Comparison of ENCODE assay signal across 21 mouse cellular contexts in the genomic region with DNA sequence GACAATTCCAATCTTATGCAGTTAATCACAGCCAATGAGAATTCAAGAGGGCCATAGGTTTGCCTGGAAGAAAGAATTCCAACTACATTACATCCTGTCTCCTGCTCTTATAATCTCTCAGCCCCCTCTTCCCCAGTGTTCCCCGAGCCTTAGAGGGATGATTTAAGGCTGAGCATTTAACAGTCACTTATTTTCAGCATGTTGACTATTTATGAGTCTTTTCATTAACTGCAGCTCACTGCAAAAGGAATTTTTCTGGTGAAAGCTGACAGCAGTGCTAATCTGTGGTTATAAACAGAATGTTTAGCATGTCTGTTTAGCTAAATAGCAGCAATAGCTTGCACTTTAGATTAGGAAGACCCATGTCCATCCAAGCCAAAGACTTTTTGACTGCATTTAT.
DNase-seq lines count a peak whose midpoint lies in the region; ATAC-seq and TF ChIP-seq lines count a peak whose summit lies in the region.
"Had no signal": no experiment of that assay in that cellular context is flagged by ENCODE, and none has a peak within 500 bp of the region (broad histone marks: within the 10 kb centered on the region; RNA-seq: fewer than 3 reads in every experiment).

No protein-coding gene starts in this region.

- ATAC-seq in kidney, embryonic 15.5 days (replicated peaks; ENCODE audit: low FRiP score), result no peak
- no peak for ATAC-seq in kidney, embryonic 14.5 days (ENCODE audit: low FRiP score, low TSS enrichment)
- ATAC-seq in kidney, postnatal 0 days (replicated peaks; ENCODE audit: low FRiP score, low read depth), result no peak
- no peak for ATAC-seq in midbrain, embryonic 11.5 days (ENCODE audit: low FRiP score)
- ATAC-seq: activated CD4-positive, CD25-positive, alpha-beta regulatory T cell, adult 4 months; CD4-positive, CD25-positive, alpha-beta regulatory T cell, adult 4 months; Patski had no signal

- no peak overlapping the region for H3K9ac ChIP-seq in kidney, embryonic 15.5 days
- no peak overlapping the region for H3K9ac ChIP-seq in kidney, embryonic 14.5 days (ENCODE audit: low read depth, low read length)
- no peak overlapping the region for H3K9ac ChIP-seq in kidney, postnatal 0 days (ENCODE audit: low read depth, low read length)
- no peak overlapping the region for H3K9ac ChIP-seq in midbrain, embryonic 11.5 days (ENCODE audit: low read length)

- no peak for TF ChIP-seq CTCF in kidney, postnatal 0 days (IDR thresholded peaks at IDR 0.05; ENCODE audit: low read depth)

- H3K4me2 ChIP-seq in kidney, embryonic 15.5 days, result no peak overlapping the region
- H3K4me2 ChIP-seq in kidney, embryonic 14.5 days (replicated peaks; ENCODE audit: low read depth, low read length), result no peak overlapping the region
- no peak overlapping the region for H3K4me2 ChIP-seq in kidney, postnatal 0 days (ENCODE audit: low read length)
- H3K4me2 ChIP-seq in midbrain, embryonic 11.5 days, result no peak overlapping the region

- H3K4me1 ChIP-seq in kidney, embryonic 15.5 days, result no peaks in the 10 kb centered on the region
- H3K4me1 ChIP-seq in kidney, embryonic 14.5 days (ENCODE audit: control insufficient read depth, insufficient read depth, low read length), result no peaks in the 10 kb centered on the region
- H3K4me1 ChIP-seq in kidney, postnatal 0 days (replicated peaks; ENCODE audit: insufficient read depth, low read length), result no peaks in the 10 kb centered on the region
- no peaks in the 10 kb centered on the region for H3K4me1 ChIP-seq in midbrain, embryonic 11.5 days (ENCODE audit: control insufficient read depth, insufficient read depth, low read length)
- no peaks in the 10 kb centered on the region for H3K4me1 ChIP-seq in midbrain, embryonic 10.5 days

- H3K4me3 ChIP-seq in kidney, embryonic 15.5 days (replicated peaks), result no peak overlapping the region
- no peak overlapping the region for H3K4me3 ChIP-seq in kidney, embryonic 14.5 days (ENCODE audit: low read length)
- no peak overlapping the region for H3K4me3 ChIP-seq in kidney, postnatal 0 days (replicated peaks; ENCODE audit: low read depth, low read length)
- no peak overlapping the region for H3K4me3 ChIP-seq in midbrain, embryonic 11.5 days (ENCODE audit: low read depth, low read length)
- H3K4me3 ChIP-seq in midbrain, embryonic 10.5 days, result no peak overlapping the region

- 0 out of 2 replicates have a peak overlapping the region, but pooled peaks have one; percentile 27 for H3K27ac ChIP-seq in kidney, embryonic 15.5 days
- H3K27ac ChIP-seq in kidney, embryonic 14.5 days (ENCODE audit: low read depth, low read length), result no peak overlapping the region
- no peak overlapping the region for H3K27ac ChIP-seq in kidney, postnatal 0 days
- no peak overlapping the region for H3K27ac ChIP-seq in midbrain, embryonic 11.5 days (ENCODE audit: low read depth, low read length)
- H3K27ac ChIP-seq in midbrain, embryonic 10.5 days (replicated peaks), result no peak overlapping the region

- H3K27me3 ChIP-seq in kidney, embryonic 15.5 days, result no peaks in the 10 kb centered on the region
- no peaks in the 10 kb centered on the region for H3K27me3 ChIP-seq in kidney, embryonic 14.5 days (ENCODE audit: control insufficient read depth, insufficient read depth, low read length)
- H3K27me3 ChIP-seq in kidney, postnatal 0 days (ENCODE audit: insufficient read depth, low read length), result no peaks in the 10 kb centered on the region
- H3K27me3 ChIP-seq in midbrain, embryonic 11.5 days (ENCODE audit: control insufficient read depth, insufficient read depth, low read length), result no peaks in the 10 kb centered on the region
- no peaks in the 10 kb centered on the region for H3K27me3 ChIP-seq in midbrain, embryonic 10.5 days (ENCODE audit: low read depth, poor library complexity, severe bottlenecking)
- H3K27me3 ChIP-seq: CH12.LX, Patski had no signal

- H3K36me3 ChIP-seq in kidney, embryonic 15.5 days, result no peaks in the 10 kb centered on the region
- H3K36me3 ChIP-seq in kidney, embryonic 14.5 days (ENCODE audit: control insufficient read depth, insufficient read depth, low read length), result no peaks in the 10 kb centered on the region
- H3K36me3 ChIP-seq in kidney, postnatal 0 days (ENCODE audit: insufficient read depth, low read length), result no peaks in the 10 kb centered on the region
- H3K36me3 ChIP-seq in midbrain, embryonic 11.5 days (ENCODE audit: control insufficient read depth, insufficient read depth, low read length), result no peaks in the 10 kb centered on the region
- no peaks in the 10 kb centered on the region for H3K36me3 ChIP-seq in midbrain, embryonic 10.5 days

- peak; percentile 77 for DNase-seq in kidney, postnatal 0 days (ENCODE audit: low spot score)
- no peak for DNase-seq in kidney, postnatal 36 days
- peak; percentile 67 for DNase-seq in midbrain, embryonic 11.5 days (ENCODE audit: low spot score, missing footprints)
- no peak for DNase-seq in midbrain, embryonic 10.5 days (ENCODE audit: low spot score)
- DNase-seq: adrenal gland, adult 2 months; adrenal gland, adult 8-10 months; adrenal gland, postnatal 10 days; adrenal gland, postnatal 14 days; adrenal gland, postnatal 25 days; adrenal gland, postnatal 36 days; B cell, adult 2 months; cerebellum, adult 11 months; cerebellum, adult 11-12 months; cerebellum, adult 18-20 months had no signal

- WGBS in kidney, embryonic 15.5 days, result 58% methylated on average over 1 of the region's 1 CpGs
- 60% methylated on average over 1 of the region's 1 CpGs for WGBS in kidney, embryonic 14.5 days
- WGBS in kidney, postnatal 0 days, result 57% methylated on average over 1 of the region's 1 CpGs
- WGBS in midbrain, embryonic 11.5 days, result 82% methylated on average over 1 of the region's 1 CpGs
- 89% methylated on average over 1 of the region's 1 CpGs for WGBS in midbrain, embryonic 10.5 days

- H3K9me3 ChIP-seq in kidney, embryonic 15.5 days (replicated peaks), result no peaks in the 10 kb centered on the region
- no peaks in the 10 kb centered on the region for H3K9me3 ChIP-seq in kidney, embryonic 14.5 days (ENCODE audit: control insufficient read depth, low read length)
- no peaks in the 10 kb centered on the region for H3K9me3 ChIP-seq in kidney, postnatal 0 days (replicated peaks; ENCODE audit: low read length)
- H3K9me3 ChIP-seq in midbrain, embryonic 11.5 days (ENCODE audit: control insufficient read depth, low read length), result no peaks in the 10 kb centered on the region
- no peaks in the 10 kb centered on the region for H3K9me3 ChIP-seq in midbrain, embryonic 10.5 days (replicated peaks)
- H3K9me3 ChIP-seq: G1E had no signal

Comparison
In these comparisons a context has a peak if more than half of its experiments do, and no peak if none do; other contexts are left out.
1. DNase-seq: peak in kidney, postnatal 0 days (single experiment) and midbrain, embryonic 11.5 days (single experiment); none in kidney, postnatal 36 days (0 of 2) and midbrain, embryonic 10.5 days (single experiment).